Mouse (Mus musculus): ENCODE results near the gene AC153137.1. TPM values are rescaled to one million over a fixed set of nuclear protein-coding genes. Genes with fewer than 3 reads are reported as not detected.
"Not testable (repeated sequence)": the region's sequence is repeated elsewhere in the genome, so short reads cannot be mapped to it uniquely, and the experiment has no call there.

Gene AC153137.1
- total RNA-seq (2012; rRNA removed) = 4.0 and 5.2 TPM in 2 replicates

GRCm38 (mm10) chr1:30977868-30978267 lies at the start of gene AC153137.1:
Gene AC153137.1 (minus strand): TSS chr1:30977968.
- H3K4me3 ChIP-seq (ENCODE audit: insufficient read depth in 1 of 2, low read depth in 1 of 2, low read length in 2 of 2, poor library complexity in 1 of 2, severe bottlenecking in 1 of 2); H3K9ac ChIP-seq (ENCODE audit: insufficient read depth, low read depth, low read length, poor library complexity, severe bottlenecking); in situ Hi-C loops (cut with MboI; ENCODE audit: low sequenced_read_pairs in 2 of 2, unreplicated experiment in 2 of 2); H3K9me3 ChIP-seq (ENCODE audit: control insufficient read depth, insufficient read depth, low read depth, low read length); H3K36me3 ChIP-seq (ENCODE audit: control insufficient read depth, insufficient read depth, low read length, poor library complexity, severe bottlenecking); DNase-seq (ENCODE audit: low read depth, low spot score); H3K4me1 ChIP-seq (ENCODE audit: control insufficient read depth in 2 of 2, insufficient read depth in 2 of 2, low read length in 2 of 2, poor library complexity in 1 of 2); H3K27ac ChIP-seq (ENCODE audit: insufficient read depth, low read depth, low read length, poor library complexity, severe bottlenecking): not testable (repeated sequence)

GRCm38 (mm10) chr1:31023173-31023572 lies 45.4 kb upstream of the AC153137.1 start:
- Histone ChIP-seq H3K9ac (ENCODE audit: insufficient read depth, low read depth, low read length, poor library complexity, severe bottlenecking) (no peak overlapping the region), H3K4me3 (ENCODE audit: insufficient read depth in 1 of 2, low read depth in 1 of 2, low read length in 2 of 2, poor library complexity in 1 of 2, severe bottlenecking in 1 of 2) (no peak overlapping the region), H3K36me3 (ENCODE audit: control insufficient read depth, insufficient read depth, low read length, poor library complexity, severe bottlenecking) (no peaks in the 10 kb centered on the region), H3K9me3 (ENCODE audit: control insufficient read depth, insufficient read depth, low read depth, low read length) (no peaks in the 10 kb centered on the region), H3K27ac (ENCODE audit: insufficient read depth, low read depth, low read length, poor library complexity, severe bottlenecking) (no peak overlapping the region), H3K4me1 (ENCODE audit: control insufficient read depth in 2 of 2, insufficient read depth in 2 of 2, low read length in 2 of 2, poor library complexity in 1 of 2) (no peaks in the 10 kb centered on the region)
- in situ Hi-C loops (cut with MboI; ENCODE audit: low sequenced_read_pairs in 2 of 2, unreplicated experiment in 2 of 2) = no loop called here
- TF ChIP-seq CHD2 (IDR thresholded peaks at IDR 0.05; ENCODE audit: low read depth, low read length) (no peak), ZNF384 (IDR thresholded peaks at IDR 0.05; ENCODE audit: low read depth, low read length) (no peak), MAFK (IDR thresholded peaks at IDR 0.05; ENCODE audit: insufficient read depth, low read depth, low read length) (no peak), ZC3H11A (IDR thresholded peaks at IDR 0.05; ENCODE audit: borderline replicate concordance, low read depth, low read length) (no peak), HCFC1 (IDR thresholded peaks at IDR 0.05; ENCODE audit: borderline replicate concordance, insufficient read depth, low read length) (no peak)
- no peak for DNase-seq (ENCODE audit: low read depth, low spot score)

GRCm38 (mm10) chr1:31019283-31019682 lies 41.5 kb upstream of the AC153137.1 start:
- H3K4me1 ChIP-seq (ENCODE audit: control insufficient read depth in 2 of 2, insufficient read depth in 2 of 2, low read length in 2 of 2, poor library complexity in 1 of 2) = no peaks in the 10 kb centered on the region
- H3K4me3 ChIP-seq (ENCODE audit: insufficient read depth in 1 of 2, low read depth in 1 of 2, low read length in 2 of 2, poor library complexity in 1 of 2, severe bottlenecking in 1 of 2) = no peak overlapping the region
- no peaks in the 10 kb centered on the region for H3K9me3 ChIP-seq (ENCODE audit: control insufficient read depth, insufficient read depth, low read depth, low read length)
- in situ Hi-C loops (cut with MboI; ENCODE audit: low sequenced_read_pairs in 2 of 2, unreplicated experiment in 2 of 2) = no loop called here
- no peak overlapping the region for H3K27ac ChIP-seq (ENCODE audit: insufficient read depth, low read depth, low read length, poor library complexity, severe bottlenecking)
- no peak overlapping the region for H3K9ac ChIP-seq (ENCODE audit: insufficient read depth, low read depth, low read length, poor library complexity, severe bottlenecking)
- TF ChIP-seq MAFK (IDR thresholded peaks at IDR 0.05; ENCODE audit: insufficient read depth, low read depth, low read length) = no peak
- no peak for TF ChIP-seq HCFC1 (IDR thresholded peaks at IDR 0.05; ENCODE audit: borderline replicate concordance, insufficient read depth, low read length)
- no peak for TF ChIP-seq CHD2 (IDR thresholded peaks at IDR 0.05; ENCODE audit: low read depth, low read length)
- no peak for TF ChIP-seq ZNF384 (IDR thresholded peaks at IDR 0.05; ENCODE audit: low read depth, low read length)
- no peak for TF ChIP-seq ZC3H11A (IDR thresholded peaks at IDR 0.05; ENCODE audit: borderline replicate concordance, low read depth, low read length)
- no peaks in the 10 kb centered on the region for H3K36me3 ChIP-seq (ENCODE audit: control insufficient read depth, insufficient read depth, low read length, poor library complexity, severe bottlenecking)
- DNase-seq (ENCODE audit: low read depth, low spot score) = no peak

- H3K36me3 ChIP-seq (ENCODE audit: control insufficient read depth, insufficient read depth, low read length, poor library complexity, severe bottlenecking) = no peaks in the 10 kb centered on the region
- no peaks in the 10 kb centered on the region for H3K9me3 ChIP-seq (ENCODE audit: control insufficient read depth, insufficient read depth, low read depth, low read length)
- TF ChIP-seq ZC3H11A (IDR thresholded peaks at IDR 0.05; ENCODE audit: borderline replicate concordance, low read depth, low read length) = no peak
- TF ChIP-seq MAFK (IDR thresholded peaks at IDR 0.05; ENCODE audit: insufficient read depth, low read depth, low read length) = no peak
- no peak for TF ChIP-seq HCFC1 (IDR thresholded peaks at IDR 0.05; ENCODE audit: borderline replicate concordance, insufficient read depth, low read length)
- no peak for TF ChIP-seq ZNF384 (IDR thresholded peaks at IDR 0.05; ENCODE audit: low read depth, low read length)
- no peak for TF ChIP-seq CHD2 (IDR thresholded peaks at IDR 0.05; ENCODE audit: low read depth, low read length)
- no peak overlapping the region for H3K9ac ChIP-seq (ENCODE audit: insufficient read depth, low read depth, low read length, poor library complexity, severe bottlenecking)
- DNase-seq (ENCODE audit: low read depth, low spot score) = no peak
- in situ Hi-C loops (cut with MboI; ENCODE audit: low sequenced_read_pairs in 2 of 2, unreplicated experiment in 2 of 2) = no loop called here
- H3K4me1 ChIP-seq (ENCODE audit: control insufficient read depth in 2 of 2, insufficient read depth in 2 of 2, low read length in 2 of 2, poor library complexity in 1 of 2) = no peaks in the 10 kb centered on the region
- H3K4me3 ChIP-seq (ENCODE audit: insufficient read depth in 1 of 2, low read depth in 1 of 2, low read length in 2 of 2, poor library complexity in 1 of 2, severe bottlenecking in 1 of 2) = no peak overlapping the region
- no peak overlapping the region for H3K27ac ChIP-seq (ENCODE audit: insufficient read depth, low read depth, low read length, poor library complexity, severe bottlenecking)
Observed at GRCm38 (mm10) chr1:31017377-31017776, 39.6 kb upstream of the AC153137.1 start.

- Histone ChIP-seq H3K36me3 (ENCODE audit: control insufficient read depth, insufficient read depth, low read length, poor library complexity, severe bottlenecking) (no peaks in the 10 kb centered on the region), H3K27ac (ENCODE audit: insufficient read depth, low read depth, low read length, poor library complexity, severe bottlenecking) (no peak overlapping the region), H3K9ac (ENCODE audit: insufficient read depth, low read depth, low read length, poor library complexity, severe bottlenecking) (no peak overlapping the region), H3K9me3 (ENCODE audit: control insufficient read depth, insufficient read depth, low read depth, low read length) (no peaks in the 10 kb centered on the region), H3K4me1 (ENCODE audit: control insufficient read depth in 2 of 2, insufficient read depth in 2 of 2, low read length in 2 of 2, poor library complexity in 1 of 2) (no peaks in the 10 kb centered on the region), H3K4me3 (ENCODE audit: insufficient read depth in 1 of 2, low read depth in 1 of 2, low read length in 2 of 2, poor library complexity in 1 of 2, severe bottlenecking in 1 of 2) (no peak overlapping the region)
- in situ Hi-C loops (cut with MboI; ENCODE audit: low sequenced_read_pairs in 2 of 2, unreplicated experiment in 2 of 2) = no loop called here
- TF ChIP-seq ZNF384 (IDR thresholded peaks at IDR 0.05; ENCODE audit: low read depth, low read length) = no peak
- TF ChIP-seq MAFK (IDR thresholded peaks at IDR 0.05; ENCODE audit: insufficient read depth, low read depth, low read length) = no peak
- TF ChIP-seq CHD2 (IDR thresholded peaks at IDR 0.05; ENCODE audit: low read depth, low read length) = no peak
- DNase-seq (ENCODE audit: low read depth, low spot score) = no peak
Observed at GRCm38 (mm10) chr1:31016068-31016467, 38.3 kb upstream of the AC153137.1 start.

Measured in ES-E14 (cell line).